Mouse (Mus musculus): Measurements from ENCODE around the gene Kcnh2.

Kcnh2 gene

GRCm38 (mm10) chr5:24319776-24320466 is 31.5 kb downstream of the Kcnh2 start:
- no peak for DNase-seq (ENCODE audit: low spot score in 2 of 2)

- no peak for DNase-seq (ENCODE audit: low spot score in 2 of 2)
Measured at GRCm38 (mm10) chr5:24309223-24309622, 42.2 kb downstream of the Kcnh2 start.

GRCm38 (mm10) chr5:24308621-24309020 is 42.8 kb downstream of the Kcnh2 start:
- no peak for DNase-seq (ENCODE audit: low spot score in 2 of 2)

GRCm38 (mm10) chr5:24307118-24307777 is 44.2 kb downstream of the Kcnh2 start:
- DNase-seq (ENCODE audit: low spot score in 2 of 2), result no peak

- no peak for DNase-seq (ENCODE audit: low spot score in 2 of 2)
Measured at GRCm38 (mm10) chr5:24303199-24303598, 48.2 kb downstream of the Kcnh2 start.

- DNase-seq (ENCODE audit: low spot score in 2 of 2), result no peak
Measured at GRCm38 (mm10) chr5:24299845-24300589, 51.4 kb downstream of the Kcnh2 start.

- DNase-seq (ENCODE audit: low spot score in 2 of 2), result no peak
Measured at GRCm38 (mm10) chr5:24291954-24292353, 59.5 kb downstream of the Kcnh2 start.

- DNase-seq (ENCODE audit: low spot score in 2 of 2), result no peak
Measured at GRCm38 (mm10) chr5:24286221-24286970, 65.0 kb downstream of the Kcnh2 start.

- no peak for DNase-seq (ENCODE audit: low spot score in 2 of 2)
Measured at GRCm38 (mm10) chr5:24284145-24284544, 67.3 kb downstream of the Kcnh2 start.

GRCm38 (mm10) chr5:24283181-24283580 is 68.2 kb downstream of the Kcnh2 start:
- DNase-seq (ENCODE audit: low spot score in 2 of 2), result no peak

GRCm38 (mm10) chr5:24280523-24280922 is 70.9 kb downstream of the Kcnh2 start:
- DNase-seq (ENCODE audit: low spot score in 2 of 2), result no peak

GRCm38 (mm10) chr5:24279527-24279926 is 71.9 kb downstream of the Kcnh2 start:
- no peak for DNase-seq (ENCODE audit: low spot score in 2 of 2)

- DNase-seq (ENCODE audit: low spot score in 2 of 2), result no peak
Measured at GRCm38 (mm10) chr5:24278206-24278605, 73.2 kb downstream of the Kcnh2 start.

- no peak for DNase-seq (ENCODE audit: low spot score in 2 of 2)
Measured at GRCm38 (mm10) chr5:24273683-24274621, 77.5 kb downstream of the Kcnh2 start.

GRCm38 (mm10) chr5:24270941-24271340 is 80.5 kb downstream of the Kcnh2 start:
- no peak for DNase-seq (ENCODE audit: low spot score in 2 of 2)

Measured in urinary bladder, postnatal 4 days (tissue).